Mouse (Mus musculus): ENCODE data around the gene Naip5.
"Not testable (repeated sequence)": the region's sequence is repeated elsewhere in the genome, so short reads cannot be mapped to it uniquely, and the experiment has no call there.

The Naip5 gene

GRCm38 (mm10) chr13:100246223-100246622 is at the start of gene Naip5:
Naip5 (minus strand) TSS chr13:100246323.
- DNase-seq: not testable (repeated sequence)

- no peak for DNase-seq
These were observed 38.5 kb upstream of the Naip5 start for GRCm38 (mm10) chr13:100284611-100285010.

- DNase-seq: not testable (repeated sequence)
These were observed 25.5 kb upstream of the Naip5 start for GRCm38 (mm10) chr13:100271474-100272132.

- not testable (repeated sequence) for DNase-seq
These were observed 10.9 kb upstream of the Naip5 start for GRCm38 (mm10) chr13:100256996-100257395.

GRCm38 (mm10) chr13:100255925-100256324 is 9.8 kb upstream of the Naip5 start:
- DNase-seq: not testable (repeated sequence)

- DNase-seq: not testable (repeated sequence)
These were observed 5.8 kb upstream of the Naip5 start for GRCm38 (mm10) chr13:100251897-100252296.

GRCm38 (mm10) chr13:100246896-100247519 is 885 bp upstream of the Naip5 start:
- not testable (repeated sequence) for DNase-seq

GRCm38 (mm10) chr13:100243702-100244101 is 2.4 kb downstream of the Naip5 start:
- no peak for DNase-seq

- DNase-seq: not testable (repeated sequence)
These were observed 32.4 kb downstream of the Naip5 start for GRCm38 (mm10) chr13:100213683-100214082.

- peak; percentile 87 to 89 for DNase-seq
These were observed 35.6 kb downstream of the Naip5 start for GRCm38 (mm10) chr13:100210540-100210939.

GRCm38 (mm10) chr13:100203319-100203718 is 42.8 kb downstream of the Naip5 start:
- no peak for DNase-seq

GRCm38 (mm10) chr13:100201659-100202333 is 44.3 kb downstream of the Naip5 start, which contains the start of gene Naip2:
Naip2 (minus strand) TSS chr13:100202092.
- DNase-seq: not testable (repeated sequence)

- no peak for DNase-seq
These were observed 45.3 kb downstream of the Naip5 start for GRCm38 (mm10) chr13:100200778-100201177.

- DNase-seq: no peak
These were observed 50.7 kb downstream of the Naip5 start for GRCm38 (mm10) chr13:100195421-100195820.

- DNase-seq: not testable (repeated sequence)
These were observed 63.0 kb downstream of the Naip5 start for GRCm38 (mm10) chr13:100183111-100183510.

- peak; percentile 15 to 28 for DNase-seq
These were observed 71.8 kb downstream of the Naip5 start for GRCm38 (mm10) chr13:100174360-100174759.

- DNase-seq: not testable (repeated sequence)
These were observed 79.7 kb downstream of the Naip5 start for GRCm38 (mm10) chr13:100166378-100166777.

- DNase-seq: not testable (repeated sequence)
These were observed 83.7 kb downstream of the Naip5 start for GRCm38 (mm10) chr13:100162467-100162866.

Measured in kidney, postnatal 4 days (tissue).